Mouse (Mus musculus) CH12.LX (cell line): ENCODE measurements around the gene Scfd2. TPM values are rescaled to one million over a fixed set of nuclear protein-coding genes. Genes with fewer than 3 reads are reported as not detected.

Experiments used
- DNase-seq: peaks from one replicate; pipeline ENCODE4 v3.0.0-alpha.2; 2013; ENCODE audit errors: extremely low read depth
- H3K27ac ChIP-seq: 2 replicates; pipeline ENCODE4 v1.5.1; 2012; ENCODE audit warnings: low read depth, mild to moderate bottlenecking, control low read depth, moderate library complexity; ENCODE audit not compliant: insufficient read depth
- H3K27me3 ChIP-seq: replicated peaks from 2 replicates; pipeline ENCODE3; 2012; ENCODE audit warnings: inconsistent platforms
- H3K36me3 ChIP-seq, 2 experiments: replicated peaks in 1 of 2; 2 replicates each; pipeline versions ENCODE3 to v1.6.1; 2012; ENCODE audit warnings: inconsistent platforms in 1 of 2, low read length in 1 of 2, mild to moderate bottlenecking in 1 of 2, mixed read lengths in 1 of 2, moderate library complexity in 1 of 2; ENCODE audit not compliant: control insufficient read depth in 1 of 2, insufficient read depth in 1 of 2
- H3K4me1 ChIP-seq, 2 experiments: 2 replicates each; pipeline ENCODE4 v1.6.1; 2012; ENCODE audit warnings: inconsistent platforms in 1 of 2, moderate library complexity in 1 of 2; ENCODE audit not compliant: insufficient read depth in 2 of 2, control insufficient read depth in 1 of 2
- H3K4me2 ChIP-seq: 2 replicates; pipeline ENCODE4 v1.6.1; 2012; ENCODE audit warnings: low read depth, mild to moderate bottlenecking, control low read depth; ENCODE audit not compliant: poor library complexity, insufficient read depth, severe bottlenecking
- H3K4me3 ChIP-seq, 3 experiments: fragments of 150-350 bp in 1 of 3; sonication (generic) in 1 of 3; replicated peaks in 1 of 3; 2 replicates each; pipeline versions ENCODE3 to v1.5.1; 2011 to 2012; ENCODE audit warnings: low read depth in 2 of 3, low read length in 2 of 3, mild to moderate bottlenecking in 2 of 3, moderate library complexity in 2 of 3, control low read depth in 1 of 3, improper control_type of control experiment in 1 of 3, inconsistent platforms in 1 of 3, mixed read lengths in 1 of 3; ENCODE audit not compliant: poor library complexity in 1 of 3
- H3K79me2 ChIP-seq: replicated peaks from 2 replicates; pipeline ENCODE4 v1.6.1; 2012; ENCODE audit warnings: mild to moderate bottlenecking, moderate library complexity; ENCODE audit not compliant: control insufficient read depth, poor library complexity, insufficient read depth, severe bottlenecking; ENCODE audit errors: extremely low read depth
- H3K9ac ChIP-seq: 2 replicates; pipeline ENCODE4 v1.6.1; 2012; ENCODE audit warnings: low read depth, mild to moderate bottlenecking, control low read depth, moderate library complexity; ENCODE audit not compliant: insufficient read depth
- H3K9me3 ChIP-seq: replicated peaks from 2 replicates; pipeline ENCODE3; 2012; ENCODE audit warnings: low read length, inconsistent platforms, mixed read lengths
- CHD2 ChIP-seq: IDR thresholded peaks from 2 replicates; pipeline ENCODE4 v1.6.1; 2011; ENCODE audit warnings: low read length, improper control_type of control experiment
- E2F4 ChIP-seq: IDR thresholded peaks from 2 replicates; pipeline ENCODE4 v1.6.1; 2011; ENCODE audit warnings: low read depth, low read length, improper control_type of control experiment; ENCODE audit not compliant: insufficient replicate concordance
- ELF1 ChIP-seq: IDR thresholded peaks from 2 replicates; pipeline ENCODE4 v1.6.1; 2014; ENCODE audit warnings: low read depth, mild to moderate bottlenecking, inconsistent platforms, low read length, improper control_type of control experiment
- GABPA ChIP-seq: IDR thresholded peaks from 2 replicates; pipeline ENCODE4 v1.6.1; 2012; ENCODE audit warnings: low read depth, low read length, improper control_type of control experiment, inconsistent platforms; ENCODE audit not compliant: insufficient replicate concordance
- JUN ChIP-seq: IDR thresholded peaks from 2 replicates; pipeline ENCODE4 v1.6.1; 2011; ENCODE audit warnings: low read depth, mild to moderate bottlenecking, low read length, improper control_type of control experiment, moderate library complexity; ENCODE audit not compliant: insufficient read depth
- JUND ChIP-seq: conservative IDR thresholded peaks from 2 replicates; pipeline ENCODE4 v1.6.1; 2011; ENCODE audit warnings: low read depth, low read length, improper control_type of control experiment
- KAT2A ChIP-seq: IDR thresholded peaks from 2 replicates; pipeline ENCODE4 v1.6.1; 2012; ENCODE audit warnings: low read length, improper control_type of control experiment, inconsistent platforms; ENCODE audit not compliant: insufficient replicate concordance
- MAFK ChIP-seq: IDR thresholded peaks from 2 replicates; pipeline ENCODE4 v1.6.1; 2011; ENCODE audit warnings: low read length, improper control_type of control experiment; ENCODE audit not compliant: insufficient replicate concordance
- MAX ChIP-seq: IDR thresholded peaks from 2 replicates; pipeline ENCODE4 v1.6.1; 2011; ENCODE audit warnings: low read length, improper control_type of control experiment
- MAZ ChIP-seq: IDR thresholded peaks from 2 replicates; pipeline ENCODE4 v1.6.1; 2012; ENCODE audit warnings: low read depth, mild to moderate bottlenecking, inconsistent platforms, low read length, improper control_type of control experiment, moderate library complexity
- MXI1 ChIP-seq: IDR thresholded peaks from 2 replicates; pipeline ENCODE4 v1.6.1; 2011; ENCODE audit warnings: mild to moderate bottlenecking, low read depth, low read length, improper control_type of control experiment
- MYC ChIP-seq: IDR thresholded peaks from 2 replicates; pipeline ENCODE4 v1.6.1; 2011; ENCODE audit warnings: low read depth, mild to moderate bottlenecking, improper control_type of control experiment, low read length
- NELFE ChIP-seq: IDR thresholded peaks from 2 replicates; pipeline ENCODE4 v1.6.1; 2011; ENCODE audit warnings: low read depth, low read length, improper control_type of control experiment
- POLR2AphosphoS2 ChIP-seq: IDR thresholded peaks from 2 replicates; pipeline ENCODE4 v1.6.1; 2011; ENCODE audit warnings: low read depth, low read length, improper control_type of control experiment
- RAD21 ChIP-seq: IDR thresholded peaks from 2 replicates; pipeline ENCODE4 v1.6.1; 2011; ENCODE audit warnings: low read depth, mild to moderate bottlenecking, low read length, improper control_type of control experiment, moderate library complexity
- RCOR1 ChIP-seq: conservative IDR thresholded peaks from 2 replicates; pipeline ENCODE4 v1.6.1; 2012; ENCODE audit warnings: low read depth, mild to moderate bottlenecking, inconsistent platforms, low read length, improper control_type of control experiment
- TCF12 ChIP-seq: IDR thresholded peaks from 2 replicates; pipeline ENCODE4 v1.6.1; 2014; ENCODE audit warnings: low read depth, mild to moderate bottlenecking, inconsistent platforms, low read length, improper control_type of control experiment
- UBTF ChIP-seq: IDR thresholded peaks from 2 replicates; pipeline ENCODE4 v1.6.1; 2012; ENCODE audit warnings: low read depth, mild to moderate bottlenecking, inconsistent platforms, low read length, improper control_type of control experiment, moderate library complexity
- USF2 ChIP-seq: conservative IDR thresholded peaks from 2 replicates; pipeline ENCODE4 v1.6.1; 2011; ENCODE audit warnings: low read depth, low read length, improper control_type of control experiment
- ZC3H11A ChIP-seq: IDR thresholded peaks from 2 replicates; pipeline ENCODE4 v1.6.1; 2012; ENCODE audit warnings: low read depth, mild to moderate bottlenecking, inconsistent platforms, low read length, improper control_type of control experiment
- ZKSCAN1 ChIP-seq: IDR thresholded peaks from 2 replicates; pipeline ENCODE4 v1.6.1; 2012; ENCODE audit warnings: low read depth, inconsistent platforms, low read length, improper control_type of control experiment, borderline replicate concordance
- ZNF384 ChIP-seq: IDR thresholded peaks from 2 replicates; pipeline ENCODE4 v1.6.1; 2012; ENCODE audit warnings: low read depth, low read length, improper control_type of control experiment, inconsistent platforms
- dilution Hi-C: fragments of 300-500 bp; cut with MboI; formaldehyde crosslinking; loops from 2 replicates; pipeline ENCODE4 v1.14.3; 2020; ENCODE audit warnings: low sequenced_read_pairs; ENCODE audit not compliant: extremely low pct_unique_long_range_greater_than_20kb, extremely low pct_ligation_motif_present
- in situ Hi-C: fragments of 300-500 bp; cut with MboI; formaldehyde crosslinking; loops from 3 replicates; pipeline ENCODE4 v1.14.3; 2019; ENCODE audit warnings: low sequenced_read_pairs, low pct_ligation_motif_present, low pct_unique_long_range_greater_than_20kb, mixed read lengths
- polyA plus RNA-seq: library from polyadenylated mRNA; unstranded; fragments of >175 nt; gene quantifications from 2 replicates; pipeline ENCODE4 v1.2.1, GENCODE M21; 2012; ENCODE audit warnings: low read depth; ENCODE audit not compliant: insufficient read length
- total RNA-seq, 2 experiments: library from RNA; depleted of rRNA; stranded (reverse); fragments of 300-350 nt in 1 of 2; fragments of >200 nt in 1 of 2; gene quantifications; 2 replicates each; pipeline ENCODE4 v1.2.3; 2012 to 2014

Gene Scfd2
- total and polyA plus RNA-seq, 3 experiments, result 13.2 to 18.0 (median 14.4) TPM

DNA sequence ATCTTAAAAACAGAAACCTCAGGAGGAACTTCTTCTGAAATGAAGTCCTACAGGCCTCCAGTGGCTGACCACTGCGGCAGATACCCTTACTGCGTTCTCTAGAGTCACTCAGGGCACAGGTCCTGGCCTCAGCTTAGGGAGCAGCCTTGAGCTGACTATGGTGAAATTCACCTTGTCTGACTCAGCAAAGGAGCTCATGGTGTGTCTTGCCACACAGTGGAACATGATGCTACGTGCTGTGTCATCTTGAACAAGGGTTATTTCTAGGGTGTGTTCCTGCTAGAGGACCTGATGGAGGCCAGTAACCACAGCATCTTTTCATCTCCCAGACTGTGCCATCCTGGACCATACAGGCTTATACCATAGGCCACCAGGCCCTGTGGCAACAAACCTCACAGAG, 60.7 kb downstream of the Scfd2 start:
- Histone ChIP-seq H3K4me2 (no peak overlapping the region), H3K9ac (no peak overlapping the region), H3K4me3 (no peak overlapping the region), H3K4me1 (0 out of 4 replicates have a peak, but pooled peaks cover 0 to 4% of the 10 kb centered on the region in 2 experiments), H3K36me3 (peaks cover 0 to 5% of the 10 kb centered on the region in 2 experiments), H3K9me3 (no peaks in the 10 kb centered on the region), H3K27me3 (no peaks in the 10 kb centered on the region), H3K27ac (no peak overlapping the region), H3K79me2 (no peaks in the 10 kb centered on the region)
- no peak for DNase-seq
- dilution Hi-C loops, result no loop called here
- TF ChIP-seq CHD2 (no peak), JUND (no peak), GABPA (no peak), ZNF384 (no peak), UBTF (no peak), MAX (no peak), MYC (no peak), ZKSCAN1 (no peak), ELF1 (no peak)
- in situ Hi-C loops, result no loop called here

- TF ChIP-seq E2F4, result no peak
- TF ChIP-seq RCOR1, result no peak
- TF ChIP-seq RAD21, result no peak
- no peak for TF ChIP-seq MAZ
- no peak for TF ChIP-seq NELFE
- TF ChIP-seq JUN, result no peak
- no peak for TF ChIP-seq MAFK
- TF ChIP-seq ZC3H11A, result no peak
- no peak for TF ChIP-seq TCF12
- TF ChIP-seq ELF1, result no peak
- no peak for TF ChIP-seq MXI1
- no peak for TF ChIP-seq USF2
- TF ChIP-seq POLR2AphosphoS2, result no peak
- TF ChIP-seq KAT2A, result no peak
- dilution Hi-C loops (no loop called here), in situ Hi-C loops (no loop called here)
- Histone ChIP-seq H3K9ac (no peak overlapping the region), H3K27ac (no peak overlapping the region), H3K9me3 (no peaks in the 10 kb centered on the region), H3K79me2 (no peaks in the 10 kb centered on the region), H3K4me3 (no peak overlapping the region), H3K4me1 (0 out of 4 replicates have a peak, but pooled peaks cover 0 to 4% of the 10 kb centered on the region in 2 experiments), H3K36me3 (peaks cover 0 to 3% of the 10 kb centered on the region in 2 experiments), H3K4me2 (no peak overlapping the region), H3K27me3 (no peaks in the 10 kb centered on the region)
- DNase-seq, result no peak
Observed at GRCm38 (mm10) chr5:74469620-74470019, 61.9 kb downstream of the Scfd2 start.
